Mouse (Mus musculus) heart, postnatal 0 days (tissue): ENCODE results near the gene Klhl30.

Experiments
- CTCF ChIP-seq: IDR thresholded peaks from 2 replicates; pipeline ENCODE4 v1.5.1; 2016; ENCODE audit warnings: antibody characterized with exemption, control low read depth, low read depth
- EP300 ChIP-seq: IDR thresholded peaks from 2 replicates; pipeline ENCODE4 v1.6.1; 2016; ENCODE audit warnings: antibody characterized with exemption, low read depth

GRCm38 (mm10) chr1:91370055-91370454 lies 19.2 kb downstream of the Klhl30 start:
- TF ChIP-seq CTCF (no peak), EP300 (no peak)
